Mouse (Mus musculus) olfactory bulb, adult 2 months (tissue): ENCODE data around the gene Mrpl18.

ENCODE experiments used
- CTCF ChIP-seq: fragments of 200-500 bp; IDR thresholded peaks from 2 replicates; pipeline ENCODE4 v1.5.1; 2012; ENCODE audit warnings: low read depth, mild to moderate bottlenecking, low read length, moderate library complexity; ENCODE audit not compliant: insufficient read depth
- POLR2A ChIP-seq: fragments of 200-500 bp; IDR thresholded peaks from 2 replicates; pipeline ENCODE4 v1.6.1; 2012; ENCODE audit warnings: mild to moderate bottlenecking, low read depth, low read length, moderate library complexity; ENCODE audit not compliant: insufficient read depth

GRCm38 (mm10) chr17:12864111-12864510, 52.0 kb downstream of the Mrpl18 start:
- TF ChIP-seq CTCF (no peak), POLR2A (no peak)
